Mouse (Mus musculus) inflammation-experienced regulatory T-cells, adult 6 months (primary cell): Measurements from ENCODE around the gene Gm28171. TPM values are rescaled to one million over a fixed set of nuclear protein-coding genes. Genes with fewer than 3 reads are reported as not detected.
"Not testable (repeated sequence)": the region's sequence is repeated elsewhere in the genome, so short reads cannot be mapped to it uniquely, and the experiment has no call there.

Experiments
- ATAC-seq: one replicate; pipeline ENCODE4 v1.8.0; 2017
- polyA plus RNA-seq, 3 experiments: library from polyadenylated mRNA; unstranded; fragments of 100-300 nt; shearing (Covaris generic); gene quantifications; one replicate each; pipeline ENCODE4 v1.2.1; 2017

Gm28171 gene
- polyA plus RNA-seq, result not detected

DNA sequence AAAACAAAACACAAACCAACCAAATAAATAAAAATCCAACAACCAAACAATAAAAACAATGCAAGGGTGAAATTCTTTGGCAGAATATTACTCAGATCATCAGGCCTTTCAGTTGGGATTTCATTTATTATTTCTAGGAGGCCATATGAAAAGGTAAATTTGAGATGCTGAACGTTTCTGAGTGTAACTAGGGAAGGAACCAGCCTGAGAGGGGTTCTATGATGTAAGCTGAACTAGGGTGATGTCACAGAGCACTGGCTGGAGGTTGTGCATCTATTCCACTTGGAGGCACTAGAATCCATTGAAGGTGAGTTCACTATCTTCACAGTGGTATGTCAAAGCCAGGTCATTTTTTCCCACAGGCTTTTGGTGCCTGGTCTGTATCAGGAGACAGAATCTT, at the start of gene Gm28171:
Gm28171 (plus strand) TSS at position 301 of the 400 bp plus-strand sequence.
- ATAC-seq, result not testable (repeated sequence)

Other genes with a start within 250 kb of the Gm28171 start
- gene Gm21854, start 136.4 kb upstream of the Gm28171 start, polyA plus RNA-seq, result not detected
- gene Gm20914, start 67.4 kb upstream of the Gm28171 start, polyA plus RNA-seq, result not detected
- gene Gm21778, start 149.1 kb downstream of the Gm28171 start, polyA plus RNA-seq, result not detected